In genomic region chr4:101172738-101173137, GRCm38 (mm10) we compare ENCODE assay signal across 20 mouse cellular contexts.
DNase-seq lines count a peak whose midpoint lies in the region; ATAC-seq and TF ChIP-seq lines count a peak whose summit lies in the region.
"Had no signal": no experiment of that assay in that cellular context is flagged by ENCODE, and none has a peak within 500 bp of the region (broad histone marks: within the 10 kb centered on the region; RNA-seq: fewer than 3 reads in every experiment).

No protein-coding gene starts in this region.

- DNase-seq in heart, adult 11 months: peak; percentile 96
- peak in 1 of 2 experiments; percentile 26 for DNase-seq in spleen, adult 2 months (ENCODE audit: low read depth in 1 of 2, low spot score in 2 of 2)
- DNase-seq in spleen, postnatal 10 days (ENCODE audit: low spot score in 2 of 2): no peak
- DNase-seq in splenic B cell, adult 2 months (ENCODE audit: low read depth, low spot score): peak; percentile 56
- DNase-seq in forebrain, embryonic 10.5 days (ENCODE audit: extremely low spot score, low spot score): no peak
- no peak for DNase-seq in retina, embryonic 14.5 days (ENCODE audit: low spot score)
- DNase-seq: adrenal gland, adult 8-10 months; cerebellum, postnatal 10 days; heart, postnatal 4 days; kidney, adult 11 months; kidney, postnatal 4 days; midbrain, embryonic 14.5 days; thymus, postnatal 4 days had no signal

- no peak overlapping the region for H3K4me2 ChIP-seq in heart, embryonic 12.5 days
- no peak overlapping the region for H3K4me2 ChIP-seq in liver, embryonic 16.5 days (ENCODE audit: low read depth, low read length)
- H3K4me2 ChIP-seq: embryonic facial prominence, embryonic 12.5 days; forebrain, embryonic 12.5 days; lung, embryonic 15.5 days; stomach, embryonic 15.5 days had no signal

- no peaks in the 10 kb centered on the region for H3K9me3 ChIP-seq in heart, embryonic 12.5 days (replicated peaks)
- H3K9me3 ChIP-seq in liver, embryonic 16.5 days (replicated peaks; ENCODE audit: control insufficient read depth, low read length): no peaks in the 10 kb centered on the region
- no peaks in the 10 kb centered on the region for H3K9me3 ChIP-seq in forebrain, embryonic 10.5 days
- H3K9me3 ChIP-seq: embryonic facial prominence, embryonic 12.5 days; forebrain, embryonic 12.5 days; lung, embryonic 15.5 days; stomach, embryonic 15.5 days had no signal

- H3K27ac ChIP-seq in heart, embryonic 12.5 days (ENCODE audit: poor library complexity, severe bottlenecking): no peak overlapping the region
- peak overlapping the region; percentile 73 for H3K27ac ChIP-seq in spleen, adult 2 months (ENCODE audit: insufficient read depth, low read length)
- no peak overlapping the region; the same call in 1 of the 2 replicates for H3K27ac ChIP-seq in liver, embryonic 16.5 days (ENCODE audit: low read length)
- H3K27ac ChIP-seq in forebrain, embryonic 10.5 days: no peak overlapping the region
- H3K27ac ChIP-seq: embryonic facial prominence, embryonic 12.5 days; forebrain, embryonic 12.5 days; lung, embryonic 15.5 days; stomach, embryonic 15.5 days had no signal

- no peak overlapping the region for H3K9ac ChIP-seq in heart, embryonic 12.5 days
- no peak overlapping the region for H3K9ac ChIP-seq in liver, embryonic 16.5 days (ENCODE audit: low read depth, low read length)
- H3K9ac ChIP-seq: embryonic facial prominence, embryonic 12.5 days; forebrain, embryonic 12.5 days; lung, embryonic 15.5 days; stomach, embryonic 15.5 days had no signal

- no peaks in the 10 kb centered on the region for H3K27me3 ChIP-seq in heart, embryonic 12.5 days (replicated peaks)
- no peaks in the 10 kb centered on the region for H3K27me3 ChIP-seq in spleen, adult 2 months (ENCODE audit: control insufficient read depth, insufficient read depth, low read length)
- no peaks in the 10 kb centered on the region for H3K27me3 ChIP-seq in liver, embryonic 16.5 days (ENCODE audit: control insufficient read depth, insufficient read depth, low read depth, low read length)
- H3K27me3 ChIP-seq in splenic B cell, adult 2 months (ENCODE audit: control insufficient read depth, insufficient read depth, low read length, poor library complexity, severe bottlenecking): no peaks in the 10 kb centered on the region
- H3K27me3 ChIP-seq in forebrain, embryonic 10.5 days (ENCODE audit: poor library complexity, severe bottlenecking): no peaks in the 10 kb centered on the region
- H3K27me3 ChIP-seq: embryonic facial prominence, embryonic 12.5 days; forebrain, embryonic 12.5 days; lung, embryonic 15.5 days; Patski; stomach, embryonic 15.5 days had no signal

- no peak for TF ChIP-seq POLR2A in spleen, adult 2 months (IDR thresholded peaks at IDR 0.05; ENCODE audit: low read depth, low read length)

- peaks cover 47% of the 10 kb centered on the region for H3K36me3 ChIP-seq in heart, embryonic 12.5 days
- peaks cover 41% of the 10 kb centered on the region for H3K36me3 ChIP-seq in spleen, adult 2 months (ENCODE audit: control insufficient read depth, insufficient read depth, low read length)
- H3K36me3 ChIP-seq in liver, embryonic 16.5 days (ENCODE audit: control insufficient read depth, insufficient read depth): peaks cover 25% of the 10 kb centered on the region
- H3K36me3 ChIP-seq in splenic B cell, adult 2 months (ENCODE audit: control insufficient read depth, insufficient read depth, low read length, poor library complexity, severe bottlenecking): peaks cover 12% of the 10 kb centered on the region
- peaks cover 27% of the 10 kb centered on the region for H3K36me3 ChIP-seq in forebrain, embryonic 10.5 days (replicated peaks)

- WGBS in heart, embryonic 12.5 days: 61% methylated on average over 2 of the region's 2 CpGs
- 38% methylated on average over 2 of the region's 2 CpGs for WGBS in spleen, adult 2 months
- 46% methylated on average over 2 of the region's 2 CpGs for WGBS in liver, embryonic 16.5 days (ENCODE audit: insufficient replicate concordance)
- WGBS in forebrain, embryonic 10.5 days: 88% methylated on average over 2 of the region's 2 CpGs

- TF ChIP-seq CTCF in spleen, adult 2 months (IDR thresholded peaks at IDR 0.05; ENCODE audit: extremely low read depth, insufficient read depth, insufficient read length, insufficient replicate concordance): no peak

- H3K4me1 ChIP-seq in heart, embryonic 12.5 days (replicated peaks): peaks cover 15% of the 10 kb centered on the region
- H3K4me1 ChIP-seq in spleen, adult 2 months (ENCODE audit: control insufficient read depth, insufficient read depth, insufficient read length): peaks cover 17% of the 10 kb centered on the region
- H3K4me1 ChIP-seq in liver, embryonic 16.5 days (ENCODE audit: control insufficient read depth, low read depth, low read length): peaks cover 11% of the 10 kb centered on the region
- no peaks in the 10 kb centered on the region for H3K4me1 ChIP-seq in forebrain, embryonic 10.5 days
- H3K4me1 ChIP-seq: embryonic facial prominence, embryonic 12.5 days; forebrain, embryonic 12.5 days; stomach, embryonic 15.5 days had no signal

- no peak overlapping the region for H3K4me3 ChIP-seq in heart, embryonic 12.5 days
- no peak overlapping the region for H3K4me3 ChIP-seq in spleen, adult 2 months (ENCODE audit: extremely low read depth, insufficient read depth, insufficient read length)
- no peak overlapping the region for H3K4me3 ChIP-seq in liver, embryonic 16.5 days (ENCODE audit: low read depth, low read length)
- no peak overlapping the region for H3K4me3 ChIP-seq in forebrain, embryonic 10.5 days
- H3K4me3 ChIP-seq: embryonic facial prominence, embryonic 12.5 days; forebrain, embryonic 12.5 days; lung, embryonic 15.5 days; stomach, embryonic 15.5 days had no signal

- no peak for ATAC-seq in heart, embryonic 12.5 days (ENCODE audit: insufficient number of reproducible peaks, low FRiP score)
- ATAC-seq in liver, embryonic 16.5 days (ENCODE audit: low read depth): peak; percentile 9; the same call in 1 of the 2 replicates
- ATAC-seq: Patski had no signal

Comparison
In these comparisons a context has a peak if more than half of its experiments do, and no peak if none do; other contexts are left out.
1. DNase-seq: peak in heart, adult 11 months (single experiment) and splenic B cell, adult 2 months (single experiment); none in spleen, postnatal 10 days (0 of 2), forebrain, embryonic 10.5 days (single experiment) and retina, embryonic 14.5 days (single experiment).